Mouse (Mus musculus) forebrain, embryonic 14.5 days (tissue): ENCODE measurements around the gene Sh3rf1. TPM values are rescaled to one million over a fixed set of nuclear protein-coding genes. Genes with fewer than 3 reads are reported as not detected.

Source experiments
- ATAC-seq: fragments of 200-750 bp; cut with Nextera tagmentation; 2 replicates; pipeline ENCODE4 v1.8.0; 2017; ENCODE audit warnings: mild to moderate bottlenecking, moderate library complexity
- DNase-seq: peaks from one replicate; pipeline ENCODE4 v3.0.0-alpha.2; 2015; ENCODE audit warnings: low spot score
- H3K27ac ChIP-seq: fragments of 300-500 bp; sonication (generic); 2 replicates; pipeline ENCODE4 v1.5.1; 2014; ENCODE audit warnings: low read depth, mild to moderate bottlenecking, control low read depth, low read length, moderate library complexity
- H3K27me3 ChIP-seq: fragments of 300-500 bp; sonication (generic); replicated peaks from 2 replicates; pipeline ENCODE4 v1.6.1; 2014; ENCODE audit warnings: low read length, control low read depth, mixed read lengths; ENCODE audit not compliant: control insufficient read depth, insufficient read depth
- H3K36me3 ChIP-seq: fragments of 300-500 bp; sonication (generic); 2 replicates; pipeline ENCODE4 v1.6.1; 2014; ENCODE audit warnings: low read length, control low read depth; ENCODE audit not compliant: control insufficient read depth, insufficient read depth
- H3K4me1 ChIP-seq: fragments of 300-500 bp; sonication (generic); 2 replicates; pipeline ENCODE4 v1.6.1; 2014; ENCODE audit warnings: antibody characterized with exemption, low read length, control low read depth; ENCODE audit not compliant: control insufficient read depth, insufficient read depth
- H3K4me2 ChIP-seq: fragments of 300-500 bp; sonication (generic); 2 replicates; pipeline ENCODE4 v1.6.1; 2014; ENCODE audit warnings: mild to moderate bottlenecking, control low read depth, low read length
- H3K4me3 ChIP-seq: fragments of 300-500 bp; sonication (generic); 2 replicates; pipeline ENCODE4 v1.5.1; 2014; ENCODE audit warnings: low read depth, low read length, control low read depth
- H3K9ac ChIP-seq: fragments of 300-500 bp; sonication (generic); 2 replicates; pipeline ENCODE4 v1.6.1; 2014; ENCODE audit warnings: mild to moderate bottlenecking, low read length, control low read depth, moderate library complexity
- H3K9me3 ChIP-seq: fragments of 300-500 bp; sonication (generic); replicated peaks from 2 replicates; pipeline ENCODE4 v1.6.1; 2016; ENCODE audit warnings: low read length, control low read depth, mixed read lengths; ENCODE audit not compliant: control insufficient read depth
- WGBS: fragments of 180-500 bp; shearing (Covaris S2); extraction: QIAGEN DNeasy Blood & Tissue Kit; methylation state at CpG from one replicate; pipeline ENCODE4 v1.1.7; 2014; 5-methylcytosine and 5-hydroxymethylcytosine counted together
- polyA plus RNA-seq: library from polyadenylated mRNA; unstranded; fragments of >200 nt; fragmentation: Nextera tagmentation; extraction: Ambion mirVana; gene quantifications from 2 replicates; pipeline ENCODE4 v1.2.1, GENCODE M21; 2014

The Sh3rf1 gene
- polyA plus RNA-seq, 1 experiment from 2014 or later, result 27.1 TPM

- ATAC-seq (no peak), DNase-seq (no peak)
- Histone ChIP-seq H3K27me3 (no peaks in the 10 kb centered on the region), H3K36me3 (no peaks in the 10 kb centered on the region), H3K27ac (no peak overlapping the region), H3K9me3 (no peaks in the 10 kb centered on the region), H3K4me3 (no peak overlapping the region), H3K9ac (no peak overlapping the region), H3K4me2 (no peak overlapping the region), H3K4me1 (peaks cover 16% of the 10 kb centered on the region)
- 87% methylated on average over 7 of the region's 7 CpGs for WGBS
Measured at GRCm38 (mm10) chr8:61285896-61286295, 62.2 kb downstream of the Sh3rf1 start.

- Histone ChIP-seq H3K4me1 (peaks cover 16% of the 10 kb centered on the region), H3K36me3 (no peaks in the 10 kb centered on the region), H3K9ac (no peak overlapping the region), H3K9me3 (no peaks in the 10 kb centered on the region), H3K4me2 (no peak overlapping the region), H3K27ac (no peak overlapping the region), H3K4me3 (no peak overlapping the region), H3K27me3 (no peaks in the 10 kb centered on the region)
- ATAC-seq (no peak), DNase-seq (no peak)
- 89% methylated on average over 7 of the region's 7 CpGs for WGBS
Measured at GRCm38 (mm10) chr8:61286394-61286793, 62.7 kb downstream of the Sh3rf1 start.

- Histone ChIP-seq H3K9ac (no peak overlapping the region), H3K9me3 (no peaks in the 10 kb centered on the region), H3K4me2 (no peak overlapping the region), H3K27me3 (no peaks in the 10 kb centered on the region), H3K36me3 (no peaks in the 10 kb centered on the region), H3K4me1 (peaks cover 16% of the 10 kb centered on the region), H3K4me3 (no peak overlapping the region), H3K27ac (no peak overlapping the region)
- DNase-seq (no peak), ATAC-seq (no peak)
- 90% methylated on average over 14 of the region's 14 CpGs for WGBS
Measured at GRCm38 (mm10) chr8:61286795-61287385, 63.2 kb downstream of the Sh3rf1 start.

- Histone ChIP-seq H3K4me2 (no peak overlapping the region), H3K9me3 (no peaks in the 10 kb centered on the region), H3K4me3 (no peak overlapping the region), H3K27ac (peak overlapping the region; percentile 62; the same call in 1 of the 2 replicates), H3K4me1 (peaks cover 12% of the 10 kb centered on the region), H3K36me3 (no peaks in the 10 kb centered on the region), H3K9ac (0 out of 2 replicates have a peak overlapping the region, but pooled peaks have one; percentile 6), H3K27me3 (no peaks in the 10 kb centered on the region)
- peak; percentile 57 for DNase-seq
- peak; percentile 56; the same call in 1 of the 2 replicates for ATAC-seq
- WGBS, result 57% methylated on average over 11 of the region's 11 CpGs
Measured at GRCm38 (mm10) chr8:61288006-61288566, 64.4 kb downstream of the Sh3rf1 start.

- Histone ChIP-seq H3K27ac (no peak overlapping the region), H3K4me2 (no peak overlapping the region), H3K9me3 (no peaks in the 10 kb centered on the region), H3K36me3 (no peaks in the 10 kb centered on the region), H3K9ac (no peak overlapping the region), H3K27me3 (no peaks in the 10 kb centered on the region), H3K4me3 (no peak overlapping the region), H3K4me1 (peaks cover 7% of the 10 kb centered on the region)
- 83% methylated on average over 7 of the region's 7 CpGs for WGBS
- no peak for DNase-seq
- no peak for ATAC-seq
Measured at GRCm38 (mm10) chr8:61288676-61289075, 65.0 kb downstream of the Sh3rf1 start.

GRCm38 (mm10) chr8:61295040-61295439 is 71.4 kb downstream of the Sh3rf1 start:
- H3K4me1 ChIP-seq, result peaks cover 8% of the 10 kb centered on the region; the same call in 1 of the 2 replicates
- H3K4me2 ChIP-seq, result no peak overlapping the region
- DNase-seq (no peak), ATAC-seq (0 out of 2 replicates have a peak, but pooled peaks have one; percentile 21)
- H3K9me3 ChIP-seq, result no peaks in the 10 kb centered on the region
- 0 out of 2 replicates have a peak overlapping the region, but pooled peaks have one; percentile 18 for H3K9ac ChIP-seq
- H3K4me3 ChIP-seq, result no peak overlapping the region
- no peaks in the 10 kb centered on the region for H3K27me3 ChIP-seq
- H3K27ac ChIP-seq, result no peak overlapping the region
- H3K36me3 ChIP-seq, result no peaks in the 10 kb centered on the region
- WGBS, result 65% methylated on average over 4 of the region's 4 CpGs

- H3K36me3 ChIP-seq, result no peaks in the 10 kb centered on the region
- no peaks in the 10 kb centered on the region for H3K9me3 ChIP-seq
- WGBS, result 22% methylated on average over 12 of the region's 12 CpGs
- ATAC-seq, result peak; percentile 89
- 0 out of 2 replicates have a peak overlapping the region, but pooled peaks have one; percentile 18 for H3K9ac ChIP-seq
- H3K4me2 ChIP-seq, result no peak overlapping the region
- no peak overlapping the region for H3K27ac ChIP-seq
- peaks cover 8% of the 10 kb centered on the region; the same call in 1 of the 2 replicates for H3K4me1 ChIP-seq
- H3K4me3 ChIP-seq, result no peak overlapping the region
- no peaks in the 10 kb centered on the region for H3K27me3 ChIP-seq
- peak; percentile 69 for DNase-seq
Measured at GRCm38 (mm10) chr8:61295441-61295840, 71.8 kb downstream of the Sh3rf1 start.

GRCm38 (mm10) chr8:61298828-61299227 is 75.2 kb downstream of the Sh3rf1 start:
- DNase-seq, result no peak
- Histone ChIP-seq H3K9ac (no peak overlapping the region), H3K27me3 (no peaks in the 10 kb centered on the region), H3K4me3 (no peak overlapping the region), H3K27ac (no peak overlapping the region), H3K4me1 (peaks cover 19% of the 10 kb centered on the region), H3K4me2 (no peak overlapping the region), H3K36me3 (no peaks in the 10 kb centered on the region), H3K9me3 (no peaks in the 10 kb centered on the region)
- WGBS, result 46% methylated on average over 4 of the region's 4 CpGs
- no peak for ATAC-seq
